Mouse (Mus musculus) limb, embryonic 15.5 days (tissue): ENCODE results near the gene Frmd4a. TPM values are rescaled to one million over a fixed set of nuclear protein-coding genes. Genes with fewer than 3 reads are reported as not detected.

Experiments used
- ATAC-seq: fragments of 200-750 bp; cut with Nextera tagmentation; 2 replicates; pipeline ENCODE4 v1.8.0; 2017; ENCODE audit warnings: low read depth, moderate TSS enrichment; ENCODE audit not compliant: insufficient number of reproducible peaks, low FRiP score, low TSS enrichment
- H3K27ac ChIP-seq: fragments of 300-500 bp; sonication (generic); 2 replicates; pipeline ENCODE4 v1.5.1; 2015; ENCODE audit warnings: moderate library complexity, mild to moderate bottlenecking, inconsistent platforms
- H3K27me3 ChIP-seq: fragments of 300-500 bp; sonication (generic); 2 replicates; pipeline ENCODE4 v1.6.1; 2015; ENCODE audit warnings: inconsistent platforms
- H3K36me3 ChIP-seq: fragments of 300-500 bp; sonication (generic); 2 replicates; pipeline ENCODE4 v1.6.1; 2015; ENCODE audit warnings: inconsistent platforms
- H3K4me1 ChIP-seq: fragments of 300-500 bp; sonication (generic); 2 replicates; pipeline ENCODE4 v1.6.1; 2015; ENCODE audit warnings: inconsistent platforms
- H3K4me2 ChIP-seq: fragments of 300-500 bp; sonication (generic); 2 replicates; pipeline ENCODE4 v1.6.1; 2015; ENCODE audit warnings: mild to moderate bottlenecking, inconsistent platforms
- H3K4me3 ChIP-seq: fragments of 300-500 bp; sonication (generic); 2 replicates; pipeline ENCODE4 v1.5.1; 2015; ENCODE audit warnings: mild to moderate bottlenecking, inconsistent platforms
- H3K9ac ChIP-seq: fragments of 300-500 bp; sonication (generic); 2 replicates; pipeline ENCODE4 v1.6.1; 2015; ENCODE audit warnings: inconsistent platforms
- H3K9me3 ChIP-seq: fragments of 300-500 bp; sonication (generic); 2 replicates; pipeline ENCODE4 v1.6.1; 2016; ENCODE audit warnings: inconsistent platforms
- WGBS: fragments of 180-500 bp; shearing (Covaris S2); methylation state at CpG from one replicate; pipeline ENCODE4 v1.1.7; 2015; 5-methylcytosine and 5-hydroxymethylcytosine counted together
- polyA plus RNA-seq: library from polyadenylated mRNA; unstranded; fragments of >200 nt; fragmentation: Nextera tagmentation; extraction: Ambion mirVana; gene quantifications from 2 replicates; pipeline ENCODE4 v1.2.1, GENCODE M21; 2015

Frmd4a gene
- polyA plus RNA-seq, 1 experiment from 2014 or later: 34.1 TPM

GRCm38 (mm10) chr2:4510208-4511079 lies 492.9 kb downstream of the Frmd4a start:
- no peaks in the 10 kb centered on the region for H3K9me3 ChIP-seq
- peaks cover 27% of the 10 kb centered on the region for H3K4me1 ChIP-seq
- no peak for ATAC-seq
- H3K9ac ChIP-seq: no peak overlapping the region
- WGBS: 61% methylated on average over 11 of the region's 11 CpGs
- no peak overlapping the region for H3K4me2 ChIP-seq
- H3K36me3 ChIP-seq: peaks cover 7% of the 10 kb centered on the region; the same call in 1 of the 2 replicates
- H3K27ac ChIP-seq: no peak overlapping the region
- no peak overlapping the region for H3K4me3 ChIP-seq
- H3K27me3 ChIP-seq: no peaks in the 10 kb centered on the region

DNA sequence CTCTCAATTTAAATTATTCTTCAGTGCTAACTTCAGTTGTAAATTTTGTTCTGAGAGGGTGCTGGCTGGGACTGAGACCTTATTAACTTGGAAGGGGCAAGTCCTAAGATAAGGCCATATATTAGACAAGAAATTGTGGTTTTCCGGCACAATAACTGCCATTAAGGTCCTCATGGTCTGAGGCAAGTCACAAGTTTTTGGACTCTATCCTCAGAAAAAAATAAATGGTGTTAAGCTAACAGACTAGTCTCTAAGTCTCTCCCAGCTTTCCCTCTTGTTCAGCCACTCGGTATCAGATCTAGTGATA lies 493.5 kb downstream of the Frmd4a start:
- no peak for ATAC-seq
- H3K9ac ChIP-seq: no peak overlapping the region
- no peak overlapping the region for H3K4me3 ChIP-seq
- H3K4me2 ChIP-seq: no peak overlapping the region
- 92% methylated on average over 2 of the region's 2 CpGs for WGBS
- no peaks in the 10 kb centered on the region for H3K9me3 ChIP-seq
- H3K4me1 ChIP-seq: peaks cover 28% of the 10 kb centered on the region
- H3K36me3 ChIP-seq: peaks cover 7% of the 10 kb centered on the region; the same call in 1 of the 2 replicates
- no peak overlapping the region for H3K27ac ChIP-seq
- no peaks in the 10 kb centered on the region for H3K27me3 ChIP-seq

DNA sequence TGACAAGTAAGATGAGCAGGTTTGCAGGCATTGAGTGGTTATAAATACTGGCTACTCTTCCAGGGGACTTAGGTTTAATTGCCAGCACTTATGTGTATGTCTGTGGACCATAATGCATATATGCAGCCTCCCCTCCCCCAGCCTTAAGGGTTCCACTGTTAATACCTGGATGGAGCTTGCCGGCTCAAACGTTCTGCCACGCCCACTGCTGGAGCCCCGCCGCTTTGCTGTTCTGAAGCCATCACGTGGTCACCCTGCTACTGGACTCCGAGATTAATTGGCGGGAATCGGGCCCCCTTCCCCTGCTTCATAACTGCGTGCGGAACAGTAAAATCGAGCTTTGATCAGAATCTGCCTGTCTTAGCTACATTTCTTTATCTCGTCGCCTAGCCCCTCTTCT lies 495.1 kb downstream of the Frmd4a start:
- WGBS: 33% methylated on average over 14 of the region's 14 CpGs
- Histone ChIP-seq H3K36me3 (no peaks in the 10 kb centered on the region), H3K9me3 (no peaks in the 10 kb centered on the region), H3K4me2 (no peak overlapping the region), H3K4me1 (peaks cover 37% of the 10 kb centered on the region), H3K27me3 (no peaks in the 10 kb centered on the region), H3K27ac (no peak overlapping the region), H3K4me3 (no peak overlapping the region), H3K9ac (no peak overlapping the region)
- ATAC-seq: no peak

DNA sequence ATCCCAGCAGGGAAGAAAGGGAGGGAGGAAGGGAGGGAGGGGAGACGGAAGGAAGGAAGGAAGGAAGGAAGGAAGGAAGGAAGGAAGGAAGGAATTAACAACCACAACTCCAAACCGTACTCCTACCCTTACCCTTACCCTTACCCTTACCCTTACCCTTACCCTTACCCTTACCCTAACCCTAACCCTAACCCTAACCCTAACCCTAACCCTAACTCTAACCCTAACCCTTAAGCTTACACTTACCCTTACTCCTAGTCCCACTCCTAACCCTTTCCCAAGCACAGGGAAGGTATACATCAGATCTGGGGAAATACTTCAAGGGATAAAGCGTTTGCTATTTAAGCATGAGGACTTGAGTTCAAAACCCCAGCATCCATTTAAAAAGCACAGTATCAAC lies 498.4 kb downstream of the Frmd4a start:
- Histone ChIP-seq H3K27ac (no peak overlapping the region), H3K4me1 (peaks cover 18% of the 10 kb centered on the region), H3K4me3 (no peak overlapping the region), H3K4me2 (no peak overlapping the region), H3K27me3 (no peaks in the 10 kb centered on the region), H3K9ac (no peak overlapping the region), H3K9me3 (no peaks in the 10 kb centered on the region), H3K36me3 (no peaks in the 10 kb centered on the region)
- 78% methylated on average over 3 of the region's 3 CpGs for WGBS
- no peak for ATAC-seq

DNA sequence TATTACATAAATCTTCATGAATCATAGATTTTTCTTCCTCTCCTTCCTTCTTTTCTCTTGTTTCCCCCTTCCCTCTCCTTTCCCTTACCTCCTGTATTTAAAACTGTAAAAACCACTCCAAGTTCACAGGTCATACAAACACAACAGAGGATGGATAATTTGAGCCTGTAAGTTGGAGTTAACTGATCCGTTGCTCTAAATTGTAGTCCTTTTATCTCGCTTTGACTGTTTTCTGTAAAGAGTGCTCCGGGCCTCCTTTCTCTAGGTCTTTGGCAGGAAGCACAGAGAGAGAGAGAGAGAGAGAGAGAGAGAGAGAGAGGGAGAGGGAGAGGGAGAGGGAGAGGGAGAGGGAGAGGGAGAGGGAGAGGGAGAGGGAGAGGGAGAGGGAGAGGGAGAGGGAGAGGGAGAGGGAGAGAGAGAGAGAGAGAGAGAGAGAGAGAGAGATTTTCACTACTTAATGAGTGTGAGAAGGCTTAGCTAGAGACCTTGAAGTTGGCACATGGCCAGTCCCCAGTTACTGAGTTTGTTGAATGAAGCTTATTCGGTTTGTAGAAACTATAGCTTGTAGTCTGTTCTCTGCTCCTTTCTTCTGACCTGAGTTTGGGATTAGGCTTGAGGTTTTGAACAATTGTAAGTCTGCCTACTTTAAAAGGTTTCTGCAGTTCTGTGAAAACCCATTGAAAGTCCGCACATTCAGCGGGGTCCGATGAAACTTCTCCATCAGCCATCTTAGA lies 499.5 kb downstream of the Frmd4a start:
- Histone ChIP-seq H3K4me1 (peaks cover 18% of the 10 kb centered on the region), H3K27ac (peak overlapping the region; percentile 65), H3K9ac (no peak overlapping the region), H3K9me3 (no peaks in the 10 kb centered on the region), H3K4me2 (no peak overlapping the region), H3K4me3 (no peak overlapping the region), H3K27me3 (no peaks in the 10 kb centered on the region), H3K36me3 (no peaks in the 10 kb centered on the region)
- ATAC-seq: no peak
- WGBS: 41% methylated on average over 7 of the region's 7 CpGs

- no peak overlapping the region for H3K4me3 ChIP-seq
- H3K27me3 ChIP-seq: no peaks in the 10 kb centered on the region
- peak; percentile 52; the same call in 1 of the 2 replicates for ATAC-seq
- no peak overlapping the region for H3K9ac ChIP-seq
- peak overlapping the region; percentile 62 for H3K27ac ChIP-seq
- peaks cover 15% of the 10 kb centered on the region for H3K4me1 ChIP-seq
- no peak overlapping the region for H3K4me2 ChIP-seq
- no peaks in the 10 kb centered on the region for H3K36me3 ChIP-seq
- H3K9me3 ChIP-seq: no peaks in the 10 kb centered on the region
- WGBS: 40% methylated on average over 7 of the region's 7 CpGs
Measured at GRCm38 (mm10) chr2:4517553-4518125, 500.1 kb downstream of the Frmd4a start.

DNA sequence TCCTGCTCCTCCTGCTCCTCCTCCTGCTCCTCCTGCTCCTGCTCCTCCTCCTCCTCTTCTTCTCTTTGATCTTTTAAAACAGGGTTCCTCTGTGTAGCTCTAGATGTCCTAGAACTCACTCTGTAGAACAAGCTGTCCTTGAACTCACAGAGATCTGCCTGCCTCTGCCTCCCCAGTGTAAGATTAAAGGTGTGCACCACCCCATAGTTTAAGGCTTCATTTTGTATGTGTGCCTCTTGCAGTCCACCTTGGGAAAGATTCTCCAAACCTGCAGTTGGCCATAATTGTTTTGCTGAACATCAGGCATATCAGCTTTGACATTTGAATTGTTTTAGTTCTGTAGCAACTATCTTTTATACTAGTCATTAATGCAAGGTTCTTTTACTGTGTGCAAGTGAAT lies 501.0 kb downstream of the Frmd4a start:
- Histone ChIP-seq H3K36me3 (no peaks in the 10 kb centered on the region), H3K4me3 (no peak overlapping the region), H3K4me1 (peaks cover 14% of the 10 kb centered on the region), H3K9ac (no peak overlapping the region), H3K27ac (no peak overlapping the region), H3K4me2 (no peak overlapping the region), H3K27me3 (no peaks in the 10 kb centered on the region), H3K9me3 (no peaks in the 10 kb centered on the region)
- ATAC-seq: no peak

DNA sequence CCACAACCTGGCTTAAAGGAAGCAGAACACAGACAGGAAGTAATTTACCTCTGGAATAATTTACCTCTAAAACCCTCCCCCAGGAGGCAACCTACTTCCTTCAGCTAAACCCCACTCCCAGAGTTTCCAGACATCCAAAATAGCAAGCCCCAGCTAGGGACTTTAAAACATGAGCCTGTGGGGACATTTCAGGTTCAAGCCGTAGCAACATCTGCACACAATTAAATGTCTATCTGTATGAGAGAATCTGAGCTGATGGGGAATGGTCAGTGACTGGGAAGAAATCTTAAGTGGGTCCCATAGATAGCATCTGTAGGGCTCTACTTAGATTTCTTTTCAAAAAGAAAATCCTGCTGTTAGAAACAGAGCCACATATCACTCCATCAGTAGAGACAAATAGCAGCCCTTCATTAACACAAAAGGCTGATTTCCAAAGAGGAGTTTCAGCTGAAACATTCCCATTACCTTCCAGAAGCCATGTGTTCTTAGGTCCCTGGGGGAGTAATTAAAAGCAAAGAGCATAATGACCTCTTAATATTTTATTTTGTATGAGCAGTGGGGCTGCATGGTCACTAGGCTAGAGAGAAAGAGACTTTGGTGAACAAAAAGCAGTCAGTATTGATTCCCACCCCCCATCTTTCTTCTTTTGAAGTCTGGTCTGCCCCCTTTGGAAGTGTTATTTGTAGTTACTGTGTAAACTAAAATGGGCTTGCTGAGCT lies 505.4 kb downstream of the Frmd4a start:
- peaks cover under 1% of the 10 kb centered on the region; the same call in 1 of the 2 replicates for H3K4me1 ChIP-seq
- no peak overlapping the region for H3K9ac ChIP-seq
- H3K4me2 ChIP-seq: no peak overlapping the region
- no peak for ATAC-seq
- H3K4me3 ChIP-seq: no peak overlapping the region
- no peaks in the 10 kb centered on the region; the same call in 1 of the 2 replicates for H3K36me3 ChIP-seq
- H3K27ac ChIP-seq: no peak overlapping the region
- no peaks in the 10 kb centered on the region for H3K27me3 ChIP-seq
- WGBS: 32% methylated on average over 1 of the region's 1 CpGs
- H3K9me3 ChIP-seq: no peaks in the 10 kb centered on the region

DNA sequence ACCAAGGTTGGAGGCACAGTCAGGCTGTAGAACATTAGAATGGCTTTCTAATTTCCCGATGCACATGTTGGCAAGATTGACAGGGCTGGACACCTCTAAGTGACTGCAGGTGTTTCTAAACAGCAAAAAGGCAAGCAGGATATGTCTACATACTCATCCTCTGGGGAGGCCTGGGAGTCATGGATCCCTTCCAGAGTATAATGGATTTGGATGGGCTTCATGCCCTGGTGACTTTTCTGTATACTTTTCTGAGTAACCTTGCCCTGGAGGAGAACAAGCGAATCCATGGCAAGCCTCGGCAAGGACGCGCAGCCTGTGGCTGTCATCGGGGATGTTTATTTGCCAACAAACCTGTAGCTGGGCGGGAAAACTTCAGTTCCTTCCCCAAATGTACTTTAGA lies 509.6 kb downstream of the Frmd4a start:
- ATAC-seq: no peak
- peaks cover 15% of the 10 kb centered on the region for H3K36me3 ChIP-seq

DNA sequence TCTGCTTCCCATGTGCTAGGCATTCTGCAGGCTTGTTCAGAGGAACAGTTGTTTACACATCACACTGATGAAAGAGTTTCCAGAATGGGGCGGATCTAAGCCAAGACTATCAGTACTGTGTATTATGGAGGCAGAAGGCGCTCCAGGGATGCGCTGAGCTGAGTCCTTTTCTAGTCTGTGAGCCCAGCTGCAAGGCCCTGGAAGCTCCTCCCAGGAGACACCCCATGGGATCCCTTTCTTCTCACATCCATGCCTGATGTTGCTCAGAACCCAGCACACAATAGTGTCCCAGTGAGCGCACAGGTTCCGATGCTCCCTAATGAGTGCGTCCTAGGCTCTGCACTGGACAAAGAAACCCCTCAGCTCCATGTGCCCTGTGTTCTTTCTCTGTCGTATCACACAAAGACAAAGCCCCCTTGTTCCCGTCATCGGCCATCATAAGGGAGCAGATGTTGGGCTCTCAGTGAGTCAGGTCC lies 511.8 kb downstream of the Frmd4a start:
- no peak overlapping the region for H3K4me2 ChIP-seq
- H3K9ac ChIP-seq: no peak overlapping the region
- no peaks in the 10 kb centered on the region for H3K27me3 ChIP-seq
- no peak overlapping the region for H3K4me3 ChIP-seq
- no peaks in the 10 kb centered on the region for H3K4me1 ChIP-seq
- no peaks in the 10 kb centered on the region for H3K9me3 ChIP-seq
- ATAC-seq: 0 out of 2 replicates have a peak, but pooled peaks have one; percentile 10
- H3K36me3 ChIP-seq: peaks cover 28% of the 10 kb centered on the region
- H3K27ac ChIP-seq: no peak overlapping the region
- 83% methylated on average over 9 of the region's 9 CpGs for WGBS

More for the DNA sequence above, 509.6 kb downstream of the Frmd4a start:
- H3K9ac ChIP-seq: no peak overlapping the region
- WGBS: 79% methylated on average over 7 of the region's 7 CpGs
- H3K4me3 ChIP-seq: no peak overlapping the region
- H3K27me3 ChIP-seq: no peaks in the 10 kb centered on the region
- no peak overlapping the region for H3K4me2 ChIP-seq
- no peaks in the 10 kb centered on the region for H3K4me1 ChIP-seq
- H3K27ac ChIP-seq: no peak overlapping the region
- H3K9me3 ChIP-seq: no peaks in the 10 kb centered on the region

GRCm38 (mm10) chr2:4531533-4532197 lies 514.1 kb downstream of the Frmd4a start:
- ATAC-seq: no peak
- no peak overlapping the region for H3K4me3 ChIP-seq
- H3K36me3 ChIP-seq: peaks cover 44% of the 10 kb centered on the region
- H3K4me2 ChIP-seq: no peak overlapping the region
- 93% methylated on average over 11 of the region's 11 CpGs for WGBS
- no peak overlapping the region for H3K27ac ChIP-seq
- H3K4me1 ChIP-seq: no peaks in the 10 kb centered on the region
- no peak overlapping the region for H3K9ac ChIP-seq
- H3K27me3 ChIP-seq: no peaks in the 10 kb centered on the region
- no peaks in the 10 kb centered on the region for H3K9me3 ChIP-seq
